Mouse (Mus musculus) limb, embryonic 15.5 days (tissue): ENCODE data around the gene Notch3. TPM values are rescaled to one million over a fixed set of nuclear protein-coding genes. Genes with fewer than 3 reads are reported as not detected.

Experiments
- ATAC-seq: fragments of 200-750 bp; cut with Nextera tagmentation; 2 replicates; pipeline ENCODE4 v1.8.0; 2017; ENCODE audit warnings: low read depth, moderate TSS enrichment; ENCODE audit not compliant: insufficient number of reproducible peaks, low FRiP score, low TSS enrichment
- H3K27ac ChIP-seq: fragments of 300-500 bp; sonication (generic); 2 replicates; pipeline ENCODE4 v1.5.1; 2015; ENCODE audit warnings: moderate library complexity, mild to moderate bottlenecking, inconsistent platforms
- H3K27me3 ChIP-seq: fragments of 300-500 bp; sonication (generic); 2 replicates; pipeline ENCODE4 v1.6.1; 2015; ENCODE audit warnings: inconsistent platforms
- H3K36me3 ChIP-seq: fragments of 300-500 bp; sonication (generic); 2 replicates; pipeline ENCODE4 v1.6.1; 2015; ENCODE audit warnings: inconsistent platforms
- H3K4me1 ChIP-seq: fragments of 300-500 bp; sonication (generic); 2 replicates; pipeline ENCODE4 v1.6.1; 2015; ENCODE audit warnings: inconsistent platforms
- H3K4me2 ChIP-seq: fragments of 300-500 bp; sonication (generic); 2 replicates; pipeline ENCODE4 v1.6.1; 2015; ENCODE audit warnings: mild to moderate bottlenecking, inconsistent platforms
- H3K4me3 ChIP-seq: fragments of 300-500 bp; sonication (generic); 2 replicates; pipeline ENCODE4 v1.5.1; 2015; ENCODE audit warnings: mild to moderate bottlenecking, inconsistent platforms
- H3K9ac ChIP-seq: fragments of 300-500 bp; sonication (generic); 2 replicates; pipeline ENCODE4 v1.6.1; 2015; ENCODE audit warnings: inconsistent platforms
- H3K9me3 ChIP-seq: fragments of 300-500 bp; sonication (generic); 2 replicates; pipeline ENCODE4 v1.6.1; 2016; ENCODE audit warnings: inconsistent platforms
- WGBS: fragments of 180-500 bp; shearing (Covaris S2); methylation state at CpG from one replicate; pipeline ENCODE4 v1.1.7; 2015; 5-methylcytosine and 5-hydroxymethylcytosine counted together
- polyA plus RNA-seq: library from polyadenylated mRNA; unstranded; fragments of >200 nt; fragmentation: Nextera tagmentation; extraction: Ambion mirVana; gene quantifications from 2 replicates; pipeline ENCODE4 v1.2.1, GENCODE M21; 2015

Gene Notch3
- polyA plus RNA-seq, 1 experiment from 2014 or later, result 17.5 TPM

- H3K9me3 ChIP-seq, result 0 out of 2 replicates have a peak, but pooled peaks cover 3% of the 10 kb centered on the region
- 0% methylated on average over 2 of the region's 2 CpGs for WGBS
- H3K9ac ChIP-seq, result no peak overlapping the region
- no peaks in the 10 kb centered on the region for H3K36me3 ChIP-seq
- H3K4me2 ChIP-seq, result no peak overlapping the region
- no peak overlapping the region for H3K4me3 ChIP-seq
- no peak for ATAC-seq
- no peak overlapping the region for H3K27ac ChIP-seq
- H3K27me3 ChIP-seq, result no peaks in the 10 kb centered on the region
- no peaks in the 10 kb centered on the region for H3K4me1 ChIP-seq
Observed at GRCm38 (mm10) chr17:32073359-32073758, 93.3 kb downstream of the Notch3 start.

Other genes starting within 250 kb of the Notch3 start
- 56.5 and 62.3 TPM in 2 replicates for gene Rrp1b, start 130.8 kb downstream of the Notch3 start, polyA plus RNA-seq
- gene Hsf2bp, start 130.5 kb downstream of the Notch3 start, polyA plus RNA-seq, result 0.99 and 1.2 TPM in 2 replicates
- 19.0 and 20.6 TPM in 2 replicates for gene Ephx3, start 22.7 kb upstream of the Notch3 start, polyA plus RNA-seq
- gene Brd4, start 117.9 kb upstream of the Notch3 start, polyA plus RNA-seq, result 78.1 and 81.6 TPM in 2 replicates
- gene Akap8, start 154.4 kb upstream of the Notch3 start, polyA plus RNA-seq, result 93.1 and 94.6 TPM in 2 replicates
- gene Akap8l, start 183.8 kb upstream of the Notch3 start, polyA plus RNA-seq, result 85.1 and 88.6 TPM in 2 replicates
- 21.6 TPM in 2 replicates for gene Wiz, start 222.6 kb upstream of the Notch3 start, polyA plus RNA-seq
- gene Rasal3, start 236.7 kb upstream of the Notch3 start, polyA plus RNA-seq, result 2.1 and 2.6 TPM in 2 replicates